Mouse (Mus musculus) spleen, adult 2 months (tissue): Measurements from ENCODE around the gene Kctd2.

ENCODE experiments used
- CTCF ChIP-seq: fragments of 200-500 bp; IDR thresholded peaks from 2 replicates; pipeline ENCODE4 v1.5.1; 2011; ENCODE audit warnings: mild to moderate bottlenecking, inconsistent platforms; ENCODE audit not compliant: insufficient read depth, insufficient read length, insufficient replicate concordance; ENCODE audit errors: extremely low read depth
- POLR2A ChIP-seq: fragments of 200-500 bp; IDR thresholded peaks from 2 replicates; pipeline ENCODE4 v1.6.1; 2011; ENCODE audit warnings: low read depth, low read length, inconsistent platforms

DNA sequence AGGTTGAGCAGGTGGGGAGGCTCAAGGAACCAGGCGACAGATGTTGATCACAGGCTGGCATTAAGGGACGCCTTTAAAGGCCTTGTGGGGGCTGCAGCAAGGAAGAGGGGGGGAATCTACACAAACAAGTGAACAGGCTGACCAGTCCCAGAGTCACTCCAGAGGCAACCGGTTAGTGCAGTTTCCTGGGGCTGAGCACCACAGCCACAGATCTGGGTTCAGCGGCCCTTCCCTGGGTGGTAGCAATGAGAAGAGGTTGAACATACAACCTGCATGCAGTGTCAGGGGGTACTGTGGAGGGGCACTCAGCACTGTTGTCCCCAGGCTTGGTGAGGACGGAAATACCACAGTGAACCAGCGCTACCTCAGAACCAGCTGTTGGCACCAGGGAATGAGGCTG is 13.4 kb downstream of the Kctd2 start:
- no peak for TF ChIP-seq CTCF
- no peak for TF ChIP-seq POLR2A
